In genomic region chrX:143444581-143444980, GRCm38 (mm10) we compare ENCODE assay signal across 7 mouse cellular contexts. TPM values are rescaled to one million over a fixed set of nuclear protein-coding genes. Genes with fewer than 3 reads are reported as not detected.
A peak's percentile ranks its signal among the peaks of the same experiment; 100 is the strongest.
DNase-seq lines count a peak whose midpoint lies in the region; ATAC-seq and TF ChIP-seq lines count a peak whose summit lies in the region.

No protein-coding gene starts in this region.

- H3K4me1 ChIP-seq in liver, adult 2 months (ENCODE audit: control insufficient read depth, insufficient read depth, low read length) = no peaks in the 10 kb centered on the region
- no peaks in the 10 kb centered on the region for H3K4me1 ChIP-seq in liver, embryonic 12.5 days
- no peaks in the 10 kb centered on the region for H3K4me1 ChIP-seq in hindbrain, embryonic 11.5 days (replicated peaks; ENCODE audit: control insufficient read depth, insufficient read depth, low read length)

- intact Hi-C loops in left cerebral cortex, postnatal 4 days (cut with DNase I) = loop anchor here (2.0 kb wide), 1 partner anchor 346 kb away; the partner anchor contains the start of gene Rtl9

- H3K4me2 ChIP-seq in liver, embryonic 12.5 days = no peak overlapping the region
- no peak overlapping the region for H3K4me2 ChIP-seq in hindbrain, embryonic 11.5 days (replicated peaks; ENCODE audit: low read depth, low read length)

- H3K36me3 ChIP-seq in liver, adult 2 months (ENCODE audit: control insufficient read depth, insufficient read depth, low read length) = no peaks in the 10 kb centered on the region
- H3K36me3 ChIP-seq in liver, embryonic 12.5 days = no peaks in the 10 kb centered on the region
- no peaks in the 10 kb centered on the region for H3K36me3 ChIP-seq in hindbrain, embryonic 11.5 days (ENCODE audit: control insufficient read depth, insufficient read depth, low read length)

- DNase-seq in liver, adult 2 months (ENCODE audit: extremely low read depth, low read depth, low spot score) = peak; percentile 32
- peak; percentile 39 for DNase-seq in ZHBTc4 (ENCODE audit: low read depth, low spot score)
- peak; percentile 47 for DNase-seq in embryo, embryonic 10 days (ENCODE audit: low spot score)
- DNase-seq in hindbrain, embryonic 11.5 days (ENCODE audit: low spot score) = peak; percentile 76
- DNase-seq in left cerebral cortex, postnatal 4 days = peak; percentile 16
- peak; percentile 62 for DNase-seq in right cerebral cortex, adult 2 months (ENCODE audit: low spot score in 2 of 2)

- 2% methylated on average over 3 of the region's 3 CpGs for WGBS in liver, adult 2 months
- WGBS in liver, embryonic 12.5 days (ENCODE audit: insufficient replicate concordance) = 5% methylated on average over 3 of the region's 3 CpGs
- WGBS in hindbrain, embryonic 11.5 days = 10% methylated on average over 3 of the region's 3 CpGs

- no peak for ATAC-seq in liver, embryonic 12.5 days
- 0 out of 2 replicates have a peak, but pooled peaks have one; percentile 30 for ATAC-seq in hindbrain, embryonic 11.5 days (ENCODE audit: low FRiP score)

- H3K27me3 ChIP-seq in liver, adult 2 months (ENCODE audit: control insufficient read depth, insufficient read depth, low read length) = no peaks in the 10 kb centered on the region
- no peaks in the 10 kb centered on the region; the same call in 1 of the 2 replicates for H3K27me3 ChIP-seq in liver, embryonic 12.5 days (replicated peaks)
- no peaks in the 10 kb centered on the region for H3K27me3 ChIP-seq in hindbrain, embryonic 11.5 days (ENCODE audit: control insufficient read depth, insufficient read depth, low read length)

- TF ChIP-seq POLR2A in liver, adult 2 months (IDR thresholded peaks at IDR 0.05; ENCODE audit: extremely low read depth, insufficient read depth, low read length) = no peak

- TF ChIP-seq CTCF in liver, adult 2 months (IDR thresholded peaks at IDR 0.05; ENCODE audit: low read depth, low read length) = 0 out of 2 replicates have a peak, but pooled peaks have one; percentile 20

- H3K9ac ChIP-seq in liver, adult 2 months (ENCODE audit: low read depth, low read length) = no peak overlapping the region
- H3K9ac ChIP-seq in liver, embryonic 12.5 days = no peak overlapping the region
- H3K9ac ChIP-seq in hindbrain, embryonic 11.5 days (ENCODE audit: low read depth, low read length) = no peak overlapping the region

- no peak overlapping the region for H3K27ac ChIP-seq in liver, adult 2 months (replicated peaks; ENCODE audit: insufficient read depth, low read depth, low read length)
- no peak overlapping the region for H3K27ac ChIP-seq in liver, embryonic 12.5 days
- no peak overlapping the region for H3K27ac ChIP-seq in hindbrain, embryonic 11.5 days (ENCODE audit: low read depth, low read length)

- no peak overlapping the region for H3K4me3 ChIP-seq in liver, adult 2 months (ENCODE audit: insufficient read depth, low read depth, low read length)
- no peak overlapping the region for H3K4me3 ChIP-seq in liver, embryonic 12.5 days
- H3K4me3 ChIP-seq in hindbrain, embryonic 11.5 days (ENCODE audit: low read depth, low read length) = no peak overlapping the region

- H3K9me3 ChIP-seq in liver, embryonic 12.5 days (replicated peaks) = no peaks in the 10 kb centered on the region
- no peaks in the 10 kb centered on the region for H3K9me3 ChIP-seq in hindbrain, embryonic 11.5 days (ENCODE audit: control insufficient read depth, low read length)

- H3K79me2 ChIP-seq in liver, adult 2 months (ENCODE audit: control insufficient read depth, insufficient read depth, low read length) = no peaks in the 10 kb centered on the region

RNA-seq across cellular contexts. Expression of gene Chrdl1, which starts 50.5 kb away (rescaled TPM):
- 0.18 and 0.40 TPM in 2 replicates for total RNA-seq in liver, adult 2 months (2014; rRNA removed)
- polyA plus RNA-seq in liver, adult 2 months (2012; rRNA removed) = 0.10 and 0.11 TPM in 2 replicates
- 0.62 and 0.71 TPM in 2 replicates for polyA plus RNA-seq in liver, embryonic 12.5 days (2016; fragmentation: Nextera tagmentation; extraction: Ambion mirVana)
- polyA plus RNA-seq in hindbrain, embryonic 11.5 days (2014; fragmentation: Nextera tagmentation; extraction: Ambion mirVana) = 9.2 and 10.7 TPM in 2 replicates
- 1 to 10 TPM; 9.2 to 9.5 TPM for total RNA-seq in left cerebral cortex, postnatal 4 days (2021)

Comparison
In these comparisons a context has a peak if more than half of its experiments do, and no peak if none do; other contexts are left out.
1. DNase-seq: peak in every context shown above with its lines; median percentile 76 in hindbrain, embryonic 11.5 days; 62 in right cerebral cortex, adult 2 months; 47 in embryo, embryonic 10 days; 39 in ZHBTc4; 32 in liver, adult 2 months; 16 in left cerebral cortex, postnatal 4 days.